Mouse (Mus musculus): Measurements from ENCODE around the gene Abhd6. TPM values are rescaled to one million over a fixed set of nuclear protein-coding genes. Genes with fewer than 3 reads are reported as not detected.

Gene Abhd6
- polyA plus RNA-seq, 1 experiment from 2014 or later = 34.7 TPM

DNA sequence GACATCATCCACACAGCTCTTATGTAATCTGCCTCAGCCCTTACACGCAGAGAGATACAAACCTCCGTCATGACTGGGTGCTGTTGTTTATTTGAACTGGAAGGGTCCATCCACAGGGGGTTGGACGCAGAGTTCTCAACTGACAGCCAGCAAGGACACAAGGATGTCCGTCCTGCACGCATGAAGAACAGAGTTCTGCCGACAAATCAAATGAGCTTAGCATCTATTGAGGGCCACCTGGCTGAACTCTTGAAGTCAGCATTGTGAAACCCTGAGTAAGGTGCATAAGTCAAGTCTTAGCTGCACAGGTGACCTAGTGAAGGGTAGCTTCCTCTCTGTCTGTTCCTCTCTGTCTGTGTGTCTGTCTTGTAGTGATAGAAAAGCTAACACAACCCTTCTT lies 33.2 kb downstream of the Abhd6 start:
- H3K27me3 ChIP-seq = no peaks in the 10 kb centered on the region
- H3K9me3 ChIP-seq = no peaks in the 10 kb centered on the region
- no peak overlapping the region for H3K9ac ChIP-seq
- no peak overlapping the region for H3K27ac ChIP-seq
- 93% methylated on average over 6 of the region's 6 CpGs for WGBS
- H3K4me1 ChIP-seq = no peaks in the 10 kb centered on the region
- ATAC-seq (ENCODE audit: insufficient number of reproducible peaks, low FRiP score, low TSS enrichment, low read depth) = no peak
- no peak overlapping the region for H3K4me3 ChIP-seq
- no peaks in the 10 kb centered on the region for H3K36me3 ChIP-seq
- H3K4me2 ChIP-seq = no peak overlapping the region

DNA sequence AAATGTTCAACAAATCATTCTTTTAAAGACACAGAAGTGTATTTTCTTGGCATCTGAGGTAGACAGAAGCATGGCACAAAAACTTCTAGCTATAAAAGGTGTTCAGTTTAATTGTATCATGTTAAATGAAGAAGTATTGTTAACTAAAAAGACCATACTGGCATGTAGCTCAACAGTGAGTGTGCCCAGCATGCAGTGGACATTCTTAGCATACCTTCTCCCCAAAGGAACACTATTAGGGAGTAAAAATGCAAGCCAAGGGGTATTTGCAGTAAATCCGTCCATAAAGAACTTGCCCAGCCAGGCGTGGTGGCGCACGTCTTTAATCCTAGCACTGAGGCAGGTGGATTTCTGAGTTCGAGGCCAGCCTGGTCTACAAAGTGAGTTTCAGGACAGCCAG lies 33.7 kb downstream of the Abhd6 start:
- Histone ChIP-seq H3K4me2 (no peak overlapping the region), H3K9me3 (no peaks in the 10 kb centered on the region), H3K9ac (no peak overlapping the region), H3K4me3 (no peak overlapping the region), H3K27me3 (no peaks in the 10 kb centered on the region), H3K27ac (no peak overlapping the region), H3K36me3 (no peaks in the 10 kb centered on the region), H3K4me1 (no peaks in the 10 kb centered on the region)
- no peak for ATAC-seq (ENCODE audit: insufficient number of reproducible peaks, low FRiP score, low TSS enrichment, low read depth)
- WGBS = 60% methylated on average over 5 of the region's 5 CpGs

DNA sequence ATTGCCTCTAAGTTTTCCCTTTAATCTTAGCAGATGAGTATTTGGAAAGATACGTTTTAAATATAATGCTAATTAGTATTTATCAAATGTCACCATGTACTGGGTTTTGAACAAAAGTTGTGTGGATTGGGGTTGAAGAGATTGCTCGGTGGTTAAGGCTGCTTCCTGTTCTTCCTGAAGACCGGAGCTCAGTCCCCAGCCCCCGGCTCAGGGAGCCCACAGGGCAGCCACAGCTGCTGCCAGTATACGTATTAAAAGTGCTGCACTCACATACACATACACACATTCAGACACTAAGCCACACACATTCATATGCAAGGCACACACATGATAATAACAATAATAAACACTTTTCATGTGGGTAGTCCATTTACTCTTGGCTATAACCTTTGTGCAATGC lies 35.4 kb downstream of the Abhd6 start:
- H3K4me2 ChIP-seq = no peak overlapping the region
- no peak overlapping the region for H3K27ac ChIP-seq
- no peak overlapping the region for H3K4me3 ChIP-seq
- ATAC-seq (ENCODE audit: insufficient number of reproducible peaks, low FRiP score, low TSS enrichment, low read depth) = no peak
- no peaks in the 10 kb centered on the region for H3K4me1 ChIP-seq
- H3K27me3 ChIP-seq = no peaks in the 10 kb centered on the region
- WGBS = 65% methylated on average over 5 of the region's 5 CpGs
- no peaks in the 10 kb centered on the region for H3K9me3 ChIP-seq
- H3K9ac ChIP-seq = no peak overlapping the region
- H3K36me3 ChIP-seq = peaks cover 3% of the 10 kb centered on the region

DNA sequence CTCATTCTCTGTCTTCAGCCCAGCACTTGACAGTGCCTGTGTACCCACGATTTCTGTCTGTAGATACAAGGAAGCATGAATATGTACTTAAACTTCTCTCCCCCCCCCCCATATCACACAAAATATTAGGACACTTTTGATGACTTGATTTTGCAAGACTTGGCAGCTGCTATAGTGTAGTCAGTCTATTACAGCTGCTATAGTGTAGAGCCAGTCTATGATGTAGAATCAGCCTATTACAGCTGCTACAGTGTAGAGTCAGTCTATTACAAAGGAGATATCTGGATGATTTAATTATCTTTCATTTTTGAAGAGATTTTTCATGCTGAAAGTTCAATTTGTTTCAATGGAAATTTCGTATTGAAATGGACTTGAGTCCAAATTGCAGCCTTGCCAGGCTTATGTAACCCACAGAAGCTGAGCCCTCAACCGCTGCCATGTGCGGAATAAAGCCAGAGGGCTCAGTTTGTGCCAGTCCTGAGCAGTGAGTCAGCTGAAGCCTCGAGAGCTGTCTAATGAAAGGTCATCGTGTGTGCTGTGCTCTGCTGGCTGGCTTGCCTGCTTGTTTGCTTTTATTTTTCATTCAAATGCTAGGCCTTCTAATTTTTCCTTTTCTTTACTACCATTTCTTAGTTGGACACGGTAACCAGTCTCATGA lies 36.2 kb downstream of the Abhd6 start:
- ATAC-seq (ENCODE audit: insufficient number of reproducible peaks, low FRiP score, low TSS enrichment, low read depth) = no peak

DNA sequence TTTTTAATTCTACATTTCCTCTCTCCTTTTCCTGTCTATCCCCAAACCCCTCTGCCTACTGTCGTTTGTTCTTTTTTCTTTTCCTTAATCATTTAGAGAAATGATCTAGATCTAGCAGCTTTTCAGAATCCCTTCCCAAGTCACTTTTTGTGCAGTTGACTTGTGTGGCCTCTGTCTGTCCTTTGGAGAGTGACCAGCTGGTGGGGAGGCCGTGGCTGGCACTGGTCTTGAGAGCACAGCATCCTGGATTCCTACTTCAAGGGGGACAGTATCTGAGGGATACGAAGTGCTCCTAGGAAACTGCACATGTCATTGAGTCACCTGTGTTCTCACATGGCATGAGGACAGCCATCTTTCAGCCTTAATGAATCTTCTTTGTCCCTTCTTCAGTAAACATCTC lies 37.5 kb downstream of the Abhd6 start:
- Histone ChIP-seq H3K4me2 (no peak overlapping the region), H3K27me3 (no peaks in the 10 kb centered on the region), H3K27ac (no peak overlapping the region), H3K36me3 (peaks cover 4% of the 10 kb centered on the region), H3K4me1 (no peaks in the 10 kb centered on the region), H3K9ac (no peak overlapping the region), H3K9me3 (no peaks in the 10 kb centered on the region), H3K4me3 (no peak overlapping the region)
- 72% methylated on average over 3 of the region's 3 CpGs for WGBS
- no peak for ATAC-seq (ENCODE audit: insufficient number of reproducible peaks, low FRiP score, low TSS enrichment, low read depth)

More for the DNA sequence above, 36.2 kb downstream of the Abhd6 start:
- H3K4me2 ChIP-seq = no peak overlapping the region
- H3K9ac ChIP-seq = no peak overlapping the region
- H3K4me1 ChIP-seq = no peaks in the 10 kb centered on the region
- peaks cover 4% of the 10 kb centered on the region for H3K36me3 ChIP-seq
- no peak overlapping the region for H3K4me3 ChIP-seq
- H3K9me3 ChIP-seq = no peaks in the 10 kb centered on the region
- 72% methylated on average over 7 of the region's 7 CpGs for WGBS
- H3K27ac ChIP-seq = no peak overlapping the region
- H3K27me3 ChIP-seq = no peaks in the 10 kb centered on the region

DNA sequence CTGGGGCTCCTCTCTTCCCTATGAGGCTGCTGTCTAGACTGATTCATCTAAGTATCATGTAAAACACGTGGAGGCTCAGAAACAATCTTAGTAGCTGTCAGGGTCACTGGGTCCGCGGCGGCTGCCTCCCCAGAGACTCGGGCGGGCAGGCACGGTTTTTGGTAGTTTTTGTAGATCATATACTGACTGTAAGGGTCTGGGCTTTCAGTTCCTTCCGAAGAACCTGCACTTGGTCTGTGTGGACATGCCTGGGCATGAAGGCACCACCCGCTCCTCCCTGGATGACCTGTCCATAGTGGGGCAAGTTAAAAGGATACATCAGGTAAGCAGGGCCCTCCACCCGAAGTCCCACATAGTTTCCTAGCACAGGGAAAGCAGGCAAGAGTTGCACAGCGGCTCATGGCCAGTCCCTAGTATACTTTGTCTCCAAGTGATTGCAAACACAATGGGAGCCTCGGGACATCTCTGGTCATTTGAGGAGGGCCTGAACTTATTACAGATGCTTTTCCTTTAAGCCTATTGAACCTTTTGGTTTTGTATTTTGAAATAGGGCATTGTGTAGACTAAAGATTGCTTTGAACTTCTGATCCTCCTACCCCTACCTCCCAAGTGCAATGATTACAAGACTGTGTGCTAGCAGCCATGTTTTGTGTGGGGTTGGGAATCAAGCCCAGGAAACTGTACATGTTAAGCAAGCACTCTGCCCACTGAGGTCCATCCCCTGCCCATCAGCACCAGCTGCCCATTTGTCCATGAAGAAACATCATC lies 38.4 kb downstream of the Abhd6 start:
- Histone ChIP-seq H3K27ac (no peak overlapping the region), H3K9me3 (no peaks in the 10 kb centered on the region), H3K4me3 (no peak overlapping the region), H3K4me2 (no peak overlapping the region), H3K27me3 (no peaks in the 10 kb centered on the region), H3K4me1 (no peaks in the 10 kb centered on the region), H3K9ac (no peak overlapping the region), H3K36me3 (peaks cover 4% of the 10 kb centered on the region)
- ATAC-seq (ENCODE audit: insufficient number of reproducible peaks, low FRiP score, low TSS enrichment, low read depth) = no peak
- WGBS = 84% methylated on average over 12 of the region's 12 CpGs

DNA sequence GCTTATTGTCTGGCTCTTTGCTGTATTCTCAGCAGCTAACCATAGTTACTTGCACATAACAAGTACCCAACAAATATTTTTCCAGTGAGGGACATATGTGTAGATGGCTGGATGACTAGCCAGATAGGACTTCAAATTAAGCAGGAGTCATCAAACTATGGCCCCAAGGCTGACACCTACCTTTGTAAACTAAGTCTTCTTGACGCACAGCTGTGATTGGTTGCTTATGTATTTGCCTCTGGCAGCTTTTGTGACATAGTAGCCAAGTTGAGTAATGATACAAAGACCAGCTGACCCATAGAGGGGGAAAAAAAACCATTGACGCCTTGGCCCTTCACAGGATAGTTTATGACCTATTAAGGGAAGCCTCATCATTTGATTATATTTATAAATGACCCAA lies 39.4 kb downstream of the Abhd6 start:
- Histone ChIP-seq H3K4me1 (no peaks in the 10 kb centered on the region), H3K36me3 (peaks cover 8% of the 10 kb centered on the region), H3K4me3 (no peak overlapping the region), H3K27me3 (no peaks in the 10 kb centered on the region), H3K27ac (no peak overlapping the region), H3K9ac (no peak overlapping the region), H3K4me2 (no peak overlapping the region), H3K9me3 (no peaks in the 10 kb centered on the region)
- WGBS = 86% methylated on average over 2 of the region's 2 CpGs
- no peak for ATAC-seq (ENCODE audit: insufficient number of reproducible peaks, low FRiP score, low TSS enrichment, low read depth)

DNA sequence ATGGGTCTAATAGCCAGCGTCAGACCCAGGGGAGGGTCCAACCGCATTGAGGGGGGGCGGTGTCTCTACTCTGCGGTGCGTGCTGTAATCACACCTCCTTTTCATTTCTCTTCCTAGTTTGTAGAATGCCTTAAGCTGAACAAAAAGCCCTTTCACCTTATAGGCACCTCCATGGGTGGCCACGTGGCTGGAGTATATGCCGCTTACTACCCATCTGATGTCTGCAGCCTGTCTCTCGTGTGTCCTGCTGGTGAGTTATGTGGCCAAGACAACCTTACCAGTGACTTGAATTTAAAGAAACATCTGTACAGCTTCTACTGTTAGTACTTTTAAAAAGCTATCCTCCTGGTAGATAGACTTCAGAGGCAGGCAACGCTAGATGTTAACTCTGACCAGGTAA lies 39.9 kb downstream of the Abhd6 start:
- H3K27ac ChIP-seq = no peak overlapping the region
- no peak overlapping the region for H3K4me3 ChIP-seq
- H3K27me3 ChIP-seq = no peaks in the 10 kb centered on the region
- H3K4me1 ChIP-seq = no peaks in the 10 kb centered on the region
- 89% methylated on average over 9 of the region's 9 CpGs for WGBS
- H3K9me3 ChIP-seq = no peaks in the 10 kb centered on the region
- peaks cover 11% of the 10 kb centered on the region for H3K36me3 ChIP-seq
- no peak for ATAC-seq (ENCODE audit: insufficient number of reproducible peaks, low FRiP score, low TSS enrichment, low read depth)
- no peak overlapping the region for H3K4me2 ChIP-seq
- no peak overlapping the region for H3K9ac ChIP-seq

DNA sequence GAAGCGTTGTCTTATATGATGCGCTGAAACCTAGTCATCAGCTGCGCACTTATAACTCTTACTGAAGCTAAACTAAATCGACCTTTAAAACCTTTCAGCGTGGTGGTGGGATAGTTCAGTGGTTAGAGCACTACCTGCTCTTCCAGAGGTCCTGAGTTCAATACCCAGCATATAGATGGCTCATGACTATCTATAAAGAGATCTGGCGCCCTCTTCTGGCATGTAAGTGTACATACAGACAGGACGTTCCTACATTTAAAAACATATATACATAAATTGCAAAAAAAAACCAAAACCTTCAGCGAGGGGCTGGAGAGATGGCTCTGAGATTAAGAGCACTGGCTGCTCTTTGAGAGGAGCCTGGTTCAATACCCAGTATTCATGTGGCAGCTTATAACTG lies 41.6 kb downstream of the Abhd6 start:
- no peak overlapping the region for H3K27ac ChIP-seq
- no peak overlapping the region for H3K4me2 ChIP-seq
- WGBS = 67% methylated on average over 8 of the region's 8 CpGs
- no peaks in the 10 kb centered on the region for H3K4me1 ChIP-seq
- peaks cover 15% of the 10 kb centered on the region for H3K36me3 ChIP-seq
- no peaks in the 10 kb centered on the region for H3K27me3 ChIP-seq
- no peak overlapping the region for H3K4me3 ChIP-seq
- H3K9me3 ChIP-seq = no peaks in the 10 kb centered on the region
- no peak for ATAC-seq (ENCODE audit: insufficient number of reproducible peaks, low FRiP score, low TSS enrichment, low read depth)
- H3K9ac ChIP-seq = no peak overlapping the region

DNA sequence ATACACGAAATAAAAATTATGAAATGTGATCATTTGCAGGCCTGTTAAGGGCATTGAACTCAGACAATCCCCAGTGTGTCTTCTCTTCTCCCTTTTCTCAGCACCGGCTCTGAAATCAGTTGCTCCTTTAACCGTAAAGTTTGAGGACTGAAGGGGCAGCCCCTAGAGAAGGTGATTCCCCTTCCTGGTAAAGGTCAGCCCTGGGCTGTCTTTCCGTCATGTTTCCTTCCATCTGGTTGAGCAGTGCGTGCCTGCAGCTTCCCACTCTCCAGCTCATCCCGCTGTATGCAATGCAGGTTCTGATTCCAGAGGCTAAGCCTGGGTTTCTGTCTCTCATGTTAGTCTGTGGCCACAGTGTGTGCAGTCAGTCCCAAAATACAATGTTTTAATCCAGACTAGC lies 42.1 kb downstream of the Abhd6 start:
- no peak overlapping the region for H3K27ac ChIP-seq
- no peak overlapping the region for H3K4me3 ChIP-seq
- no peak overlapping the region for H3K9ac ChIP-seq
- no peak overlapping the region for H3K4me2 ChIP-seq
- no peaks in the 10 kb centered on the region for H3K9me3 ChIP-seq
- H3K36me3 ChIP-seq = peaks cover 17% of the 10 kb centered on the region
- no peaks in the 10 kb centered on the region for H3K4me1 ChIP-seq
- WGBS = 88% methylated on average over 6 of the region's 6 CpGs
- no peak for ATAC-seq (ENCODE audit: insufficient number of reproducible peaks, low FRiP score, low TSS enrichment, low read depth)
- H3K27me3 ChIP-seq = no peaks in the 10 kb centered on the region

DNA sequence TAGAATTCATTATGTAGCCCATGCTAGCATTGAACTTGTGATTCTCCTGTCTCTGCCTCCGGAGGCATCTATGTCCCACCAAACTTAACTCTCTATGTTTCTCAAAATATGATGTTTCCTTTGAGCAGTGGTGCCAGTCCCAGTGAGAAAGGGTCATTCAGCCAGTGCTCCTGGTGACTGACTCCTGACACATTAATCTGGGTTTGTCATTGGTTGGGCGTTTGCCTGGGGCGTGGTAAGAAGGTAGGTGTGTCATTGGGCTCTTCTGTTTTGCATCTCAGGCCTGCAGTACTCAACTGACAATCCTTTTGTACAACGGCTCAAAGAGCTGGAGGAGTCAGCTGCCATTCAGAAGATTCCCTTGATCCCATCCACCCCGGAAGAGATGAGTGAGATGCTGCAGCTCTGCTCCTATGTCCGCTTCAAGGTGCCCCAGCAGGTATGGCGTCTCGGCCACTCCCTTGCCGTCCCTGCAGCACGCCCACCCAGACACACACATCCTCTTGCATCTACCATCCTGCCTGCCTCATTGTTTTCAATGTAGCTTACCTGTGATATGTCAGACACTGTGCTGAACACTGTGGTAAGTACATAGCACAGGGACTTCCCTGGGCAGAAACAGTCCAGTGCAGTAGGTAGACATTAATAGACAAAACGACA lies 42.6 kb downstream of the Abhd6 start:
- Histone ChIP-seq H3K9ac (no peak overlapping the region), H3K27ac (no peak overlapping the region), H3K4me3 (no peak overlapping the region), H3K36me3 (peaks cover 17% of the 10 kb centered on the region), H3K9me3 (no peaks in the 10 kb centered on the region), H3K4me2 (no peak overlapping the region), H3K4me1 (no peaks in the 10 kb centered on the region), H3K27me3 (no peaks in the 10 kb centered on the region)
- no peak for ATAC-seq (ENCODE audit: insufficient number of reproducible peaks, low FRiP score, low TSS enrichment, low read depth)
- WGBS = 78% methylated on average over 11 of the region's 11 CpGs

DNA sequence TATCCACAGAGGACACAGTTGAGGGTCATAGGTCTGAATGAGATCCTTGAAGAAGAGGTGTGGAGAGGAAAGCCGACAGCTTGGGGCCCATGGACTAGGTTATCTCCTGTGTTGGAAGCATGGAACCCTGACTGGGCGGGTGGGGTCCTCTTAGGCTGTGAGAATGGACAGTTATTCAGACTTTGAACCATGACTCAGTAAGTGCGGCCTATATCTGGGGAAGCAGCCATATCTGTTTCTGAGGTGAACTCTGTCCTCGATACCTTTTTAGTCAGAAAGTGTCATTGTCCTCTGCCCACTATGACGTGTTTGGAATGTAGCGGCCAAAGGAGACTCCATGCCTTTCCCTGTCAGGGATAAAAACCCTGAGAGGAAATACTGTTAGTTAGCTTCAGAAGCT lies 44.1 kb downstream of the Abhd6 start:
- no peaks in the 10 kb centered on the region for H3K9me3 ChIP-seq
- H3K4me1 ChIP-seq = no peaks in the 10 kb centered on the region
- no peak overlapping the region for H3K4me3 ChIP-seq
- no peak overlapping the region for H3K4me2 ChIP-seq
- 95% methylated on average over 6 of the region's 6 CpGs for WGBS
- peaks cover 20% of the 10 kb centered on the region for H3K36me3 ChIP-seq
- H3K27me3 ChIP-seq = no peaks in the 10 kb centered on the region
- H3K27ac ChIP-seq = no peak overlapping the region
- ATAC-seq (ENCODE audit: insufficient number of reproducible peaks, low FRiP score, low TSS enrichment, low read depth) = no peak
- no peak overlapping the region for H3K9ac ChIP-seq
